Mouse (Mus musculus) retina, postnatal 1 day (tissue): ENCODE results near the gene Unc80.
"Not testable (repeated sequence)": the region's sequence is repeated elsewhere in the genome, so short reads cannot be mapped to it uniquely, and the experiment has no call there.

Experiments used
- DNase-seq: peaks from one replicate; pipeline ENCODE4 v3.0.0-alpha.2; 2012

Gene Unc80

GRCm38 (mm10) chr1:66638177-66638576, 170.0 kb downstream of the Unc80 start:
- DNase-seq = no peak

GRCm38 (mm10) chr1:66646894-66647293, 178.7 kb downstream of the Unc80 start:
- no peak for DNase-seq

GRCm38 (mm10) chr1:66649568-66649967, 181.4 kb downstream of the Unc80 start:
- DNase-seq = no peak

- no peak for DNase-seq
These were observed 181.8 kb downstream of the Unc80 start for GRCm38 (mm10) chr1:66650006-66650405.

- DNase-seq = peak; percentile 13
These were observed 187.1 kb downstream of the Unc80 start for GRCm38 (mm10) chr1:66655119-66655746.

- peak; percentile 60 for DNase-seq
These were observed 187.6 kb downstream of the Unc80 start for GRCm38 (mm10) chr1:66655747-66656119.

- DNase-seq = no peak
These were observed 203.3 kb downstream of the Unc80 start for GRCm38 (mm10) chr1:66671475-66671874.

- no peak for DNase-seq
These were observed 204.6 kb downstream of the Unc80 start for GRCm38 (mm10) chr1:66672812-66673211.

- no peak for DNase-seq
These were observed 209.8 kb downstream of the Unc80 start for GRCm38 (mm10) chr1:66677928-66678327.

- no peak for DNase-seq
These were observed 210.5 kb downstream of the Unc80 start for GRCm38 (mm10) chr1:66678662-66679061.

GRCm38 (mm10) chr1:66682974-66683373, 214.8 kb downstream of the Unc80 start:
- DNase-seq = no peak

- no peak for DNase-seq
These were observed 223.6 kb downstream of the Unc80 start for GRCm38 (mm10) chr1:66691772-66692171.

- no peak for DNase-seq
These were observed 224.1 kb downstream of the Unc80 start for GRCm38 (mm10) chr1:66692308-66692707.

GRCm38 (mm10) chr1:66692780-66693392, 224.7 kb downstream of the Unc80 start:
- peak; percentile 19 for DNase-seq

- DNase-seq = no peak
These were observed 226.1 kb downstream of the Unc80 start for GRCm38 (mm10) chr1:66694266-66694665.

- DNase-seq = no peak
These were observed 227.1 kb downstream of the Unc80 start for GRCm38 (mm10) chr1:66695296-66695695.

GRCm38 (mm10) chr1:66699630-66700029, 231.5 kb downstream of the Unc80 start:
- DNase-seq = not testable (repeated sequence)

GRCm38 (mm10) chr1:66700149-66700692, 232.1 kb downstream of the Unc80 start:
- DNase-seq = no peak

GRCm38 (mm10) chr1:66700693-66701575, 232.8 kb downstream of the Unc80 start, which contains the start of gene Rpe:
Gene Rpe (plus strand): TSS chr1:66700831.
- peak; percentile 96 for DNase-seq

- no peak for DNase-seq
These were observed 233.4 kb downstream of the Unc80 start for GRCm38 (mm10) chr1:66701576-66701940.

- DNase-seq = no peak
These were observed 234.6 kb downstream of the Unc80 start for GRCm38 (mm10) chr1:66702623-66703345.

- no peak for DNase-seq
These were observed 236.4 kb downstream of the Unc80 start for GRCm38 (mm10) chr1:66704523-66704922.

GRCm38 (mm10) chr1:66712859-66713258, 244.7 kb downstream of the Unc80 start:
- DNase-seq = no peak
